Mouse (Mus musculus): ENCODE data around the gene Elf1.

DNA sequence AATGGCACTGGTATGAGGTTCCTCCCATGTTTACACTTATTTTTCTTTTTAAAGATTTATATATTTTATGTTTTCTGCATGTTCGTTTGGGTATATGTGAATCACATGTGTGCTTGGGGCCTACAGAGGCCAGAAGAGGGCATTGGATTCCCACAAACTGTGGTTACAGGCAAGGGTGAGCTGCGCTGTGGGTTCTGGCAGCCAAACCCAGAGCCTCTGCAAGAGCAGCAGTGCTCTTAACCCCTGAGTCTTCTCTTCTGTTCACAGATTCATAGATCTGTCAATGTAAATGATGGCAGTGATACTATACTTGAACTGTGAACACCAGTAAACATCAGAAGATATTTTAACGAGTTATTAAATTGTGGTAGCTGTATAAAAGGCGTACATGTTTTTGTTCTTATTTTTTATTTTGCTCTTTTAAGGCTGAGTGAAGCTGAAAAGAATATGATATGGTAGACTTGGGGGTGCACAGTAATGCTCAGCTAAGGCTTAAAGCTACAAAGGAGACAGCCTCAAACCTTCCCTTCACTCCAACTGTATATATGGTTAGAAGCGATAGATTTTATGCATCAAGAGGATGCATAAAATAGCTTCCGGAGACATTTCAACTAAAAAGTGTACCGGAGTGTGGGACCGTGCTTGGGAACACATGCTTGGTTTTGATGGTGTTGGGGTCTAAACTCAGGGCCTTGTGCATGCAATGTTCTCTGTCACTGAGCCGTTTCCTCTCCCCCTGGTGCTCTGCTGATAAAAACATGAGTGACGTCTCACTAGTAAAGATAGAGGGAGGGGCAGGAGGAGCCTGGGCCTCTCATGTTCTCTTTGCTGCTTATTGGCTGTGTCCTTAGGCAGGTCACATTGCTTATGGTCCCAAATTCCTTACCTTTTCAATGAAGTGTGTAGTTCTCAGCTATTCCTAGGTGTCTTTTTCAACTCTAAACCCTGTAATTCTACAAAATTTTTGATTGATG lies 48.9 kb downstream of the Elf1 start:
- no peak for TF ChIP-seq CTCF (IDR thresholded peaks at IDR 0.05; ENCODE audit: borderline replicate concordance, insufficient read depth, low read length)
- TF ChIP-seq POLR2A (IDR thresholded peaks at IDR 0.05; ENCODE audit: low read depth, low read length): no peak
